Mouse (Mus musculus) embryonic fibroblast, embryonic 13.5 days (primary cell): ENCODE measurements around the gene Teddm2. TPM values are rescaled to one million over a fixed set of nuclear protein-coding genes. Genes with fewer than 3 reads are reported as not detected.

Experiments
- H3K27ac ChIP-seq: 2 replicates; pipeline ENCODE4 v1.5.1; 2012; ENCODE audit warnings: low read length, control low read depth, inconsistent platforms; ENCODE audit not compliant: insufficient read depth
- H3K4me1 ChIP-seq: 2 replicates; pipeline ENCODE4 v1.6.1; 2011; ENCODE audit warnings: low read length; ENCODE audit not compliant: control insufficient read depth, insufficient read depth
- H3K4me3 ChIP-seq: 2 replicates; pipeline ENCODE4 v1.5.1; 2011; ENCODE audit warnings: mild to moderate bottlenecking, control low read depth, low read length; ENCODE audit not compliant: insufficient read depth
- CTCF ChIP-seq: IDR thresholded peaks from 2 replicates; pipeline ENCODE4 v1.5.1; 2011; ENCODE audit warnings: mild to moderate bottlenecking, control low read depth, low read length, moderate library complexity, borderline replicate concordance; ENCODE audit not compliant: insufficient read depth
- POLR2A ChIP-seq: IDR thresholded peaks from 2 replicates; pipeline ENCODE4 v1.6.1; 2011; ENCODE audit warnings: low read depth, mild to moderate bottlenecking, control low read depth, low read length, moderate library complexity
- polyA plus RNA-seq: library from polyadenylated mRNA; stranded (reverse); fragments of >200 nt; gene quantifications from 2 replicates; pipeline ENCODE4 v1.2.4, GENCODE M21; 2011; ENCODE audit warnings: low read depth; ENCODE audit not compliant: missing spikeins, insufficient read length

The Teddm2 gene
- polyA plus RNA-seq, 1 experiment, result not detected

GRCm38 (mm10) chr1:153924395-153925385 lies 24.7 kb upstream of the Teddm2 start:
- Histone ChIP-seq H3K4me3 (no peak overlapping the region), H3K4me1 (no peaks in the 10 kb centered on the region), H3K27ac (no peak overlapping the region)
- TF ChIP-seq POLR2A (no peak), CTCF (no peak)

DNA sequence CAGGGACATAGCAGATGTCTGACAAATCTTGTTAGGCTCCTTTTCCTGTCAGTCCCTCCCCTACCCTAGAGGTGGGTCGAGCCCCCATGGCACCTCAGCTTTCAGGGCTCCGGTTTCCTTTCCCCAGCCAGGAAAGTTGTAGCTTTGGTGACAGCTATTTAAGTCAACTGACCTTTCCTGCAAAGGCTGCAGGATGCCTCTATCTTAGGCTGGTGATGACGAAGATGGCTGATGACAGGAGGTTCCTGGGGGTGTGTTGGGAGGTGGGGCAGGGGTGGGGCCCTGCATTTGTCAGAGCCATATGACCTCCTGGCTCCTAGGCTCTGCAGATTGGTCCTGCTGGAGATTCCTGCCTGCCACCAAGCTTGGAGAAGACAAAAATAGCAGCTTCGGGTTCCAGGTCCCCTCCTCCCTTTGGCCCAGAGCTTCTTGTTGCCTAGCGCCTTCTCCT lies 22.6 kb upstream of the Teddm2 start:
- H3K27ac ChIP-seq, result no peak overlapping the region
- H3K4me1 ChIP-seq, result no peaks in the 10 kb centered on the region
- TF ChIP-seq CTCF (no peak), POLR2A (no peak)
- no peak overlapping the region for H3K4me3 ChIP-seq

GRCm38 (mm10) chr1:153921642-153922041 lies 21.6 kb upstream of the Teddm2 start:
- no peak for TF ChIP-seq POLR2A
- TF ChIP-seq CTCF, result no peak
- no peaks in the 10 kb centered on the region for H3K4me1 ChIP-seq

GRCm38 (mm10) chr1:153918521-153919206 lies 18.6 kb upstream of the Teddm2 start:
- H3K4me1 ChIP-seq, result no peaks in the 10 kb centered on the region
- TF ChIP-seq POLR2A (no peak), CTCF (no peak)
- no peak overlapping the region for H3K27ac ChIP-seq
- H3K4me3 ChIP-seq, result no peak overlapping the region

More at GRCm38 (mm10) chr1:153921642-153922041, 21.6 kb upstream of the Teddm2 start:
- no peak overlapping the region for H3K27ac ChIP-seq
- no peak overlapping the region for H3K4me3 ChIP-seq

DNA sequence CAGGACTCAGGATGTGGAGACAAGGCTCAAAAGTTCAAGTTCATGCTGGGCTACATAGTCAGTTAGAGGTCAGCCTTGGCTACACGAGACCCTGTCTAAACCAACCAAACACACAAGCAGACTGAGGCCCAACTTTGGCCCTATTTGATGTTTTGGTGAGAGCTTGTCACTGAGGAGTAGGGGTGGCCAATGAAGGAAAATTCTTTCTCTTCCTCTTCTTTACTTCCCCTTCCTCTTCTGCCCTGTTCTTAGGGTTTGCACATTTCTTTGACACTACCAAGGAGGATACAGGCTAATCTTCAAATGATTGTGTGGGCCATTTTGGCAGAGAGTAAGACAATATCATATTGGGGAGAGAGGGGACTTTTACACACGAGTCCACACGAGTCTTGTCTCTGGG lies 13.8 kb upstream of the Teddm2 start:
- H3K4me3 ChIP-seq, result no peak overlapping the region
- H3K27ac ChIP-seq, result no peak overlapping the region
- no peaks in the 10 kb centered on the region for H3K4me1 ChIP-seq
- TF ChIP-seq CTCF, result no peak
- no peak for TF ChIP-seq POLR2A

DNA sequence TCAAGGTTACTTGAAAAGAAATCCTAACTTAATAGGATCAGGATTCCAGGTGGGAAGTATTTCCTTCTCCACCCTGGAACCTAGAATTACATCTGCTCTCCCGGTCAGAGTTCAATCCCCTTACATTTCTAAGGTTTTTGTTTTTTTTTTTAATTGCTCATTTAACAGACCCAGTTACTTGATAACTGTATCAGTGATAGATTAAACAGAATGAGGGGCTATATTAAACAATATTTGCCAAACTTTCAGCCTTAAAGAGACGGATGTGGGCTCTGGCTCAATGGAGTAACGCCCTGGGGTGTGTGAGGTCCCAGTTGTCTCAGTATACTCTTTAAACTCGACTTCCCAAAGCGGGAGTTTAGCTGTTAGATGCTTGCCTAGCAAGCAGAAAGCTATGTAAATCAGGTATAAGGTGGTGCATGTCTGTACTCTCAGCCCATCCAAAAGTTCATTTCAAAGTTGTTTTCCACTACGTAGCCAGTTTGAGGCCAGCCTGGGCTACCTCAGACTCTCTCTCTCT lies 11.3 kb upstream of the Teddm2 start:
- no peak overlapping the region for H3K4me3 ChIP-seq
- TF ChIP-seq CTCF (no peak), POLR2A (no peak)

GRCm38 (mm10) chr1:153910423-153910822 lies 10.4 kb upstream of the Teddm2 start:
- Histone ChIP-seq H3K27ac (no peak overlapping the region), H3K4me1 (no peaks in the 10 kb centered on the region), H3K4me3 (no peak overlapping the region)
- TF ChIP-seq POLR2A, result no peak
- TF ChIP-seq CTCF, result no peak

More for the DNA sequence above, 11.3 kb upstream of the Teddm2 start:
- Histone ChIP-seq H3K4me1 (no peaks in the 10 kb centered on the region), H3K27ac (no peak overlapping the region)

- Histone ChIP-seq H3K27ac (no peak overlapping the region), H3K4me3 (no peak overlapping the region), H3K4me1 (no peaks in the 10 kb centered on the region)
- no peak for TF ChIP-seq CTCF
- TF ChIP-seq POLR2A, result no peak
Observed at GRCm38 (mm10) chr1:153909963-153910291, 9.9 kb upstream of the Teddm2 start.

GRCm38 (mm10) chr1:153909213-153909962 lies 9.4 kb upstream of the Teddm2 start:
- Histone ChIP-seq H3K27ac (no peak overlapping the region), H3K4me1 (no peaks in the 10 kb centered on the region), H3K4me3 (no peak overlapping the region)
- no peak for TF ChIP-seq POLR2A
- no peak for TF ChIP-seq CTCF
